Mouse (Mus musculus) midbrain, embryonic 11.5 days (tissue): ENCODE measurements at regions not wholly inside any gene's neighbourhood (a gene's known extent, or its start where the extent isn't known, plus 50 kb on each side); places are given as distances from the start of the nearest gene placed in this dataset.
"Not testable (repeated sequence)": the region's sequence is repeated elsewhere in the genome, so short reads cannot be mapped to it uniquely, and the experiment has no call there.

Experiments
- ATAC-seq: fragments of 200-750 bp; cut with Nextera tagmentation; 2 replicates; pipeline ENCODE4 v1.8.0; 2017; ENCODE audit warnings: moderate TSS enrichment, moderate library complexity; ENCODE audit not compliant: low FRiP score
- DNase-seq: peaks from one replicate; pipeline ENCODE4 v3.0.0; 2015; ENCODE audit warnings: low spot score; ENCODE audit errors: missing footprints
- H3K27ac ChIP-seq: fragments of 300-500 bp; sonication (generic); 2 replicates; pipeline ENCODE4 v1.5.1; 2014; ENCODE audit warnings: low read depth, low read length
- H3K27me3 ChIP-seq: fragments of 300-500 bp; sonication (generic); 2 replicates; pipeline ENCODE4 v1.6.1; 2014; ENCODE audit warnings: mild to moderate bottlenecking, low read length, moderate library complexity, mixed read lengths; ENCODE audit not compliant: control insufficient read depth, insufficient read depth
- H3K36me3 ChIP-seq: fragments of 300-500 bp; sonication (generic); 2 replicates; pipeline ENCODE4 v1.6.1; 2014; ENCODE audit warnings: mild to moderate bottlenecking, low read length, moderate library complexity, mixed read lengths; ENCODE audit not compliant: control insufficient read depth, insufficient read depth
- H3K4me1 ChIP-seq: fragments of 300-500 bp; sonication (generic); 2 replicates; pipeline ENCODE4 v1.6.1; 2014; ENCODE audit warnings: low read length; ENCODE audit not compliant: control insufficient read depth, insufficient read depth
- H3K4me2 ChIP-seq: fragments of 300-500 bp; sonication (generic); 2 replicates; pipeline ENCODE4 v1.6.1; 2014; ENCODE audit warnings: mild to moderate bottlenecking, moderate library complexity
- H3K4me3 ChIP-seq: fragments of 300-500 bp; sonication (generic); 2 replicates; pipeline ENCODE4 v1.5.1; 2014; ENCODE audit warnings: low read depth, low read length
- H3K9ac ChIP-seq: fragments of 300-500 bp; sonication (generic); 2 replicates; pipeline ENCODE4 v1.6.1; 2014; ENCODE audit warnings: low read length
- H3K9me3 ChIP-seq: fragments of 300-500 bp; sonication (generic); 2 replicates; pipeline ENCODE4 v1.6.1; 2016; ENCODE audit warnings: low read length; ENCODE audit not compliant: control insufficient read depth
- WGBS: fragments of 180-500 bp; shearing (Covaris S2); extraction: QIAGEN DNeasy Blood & Tissue Kit; methylation state at CpG from one replicate; pipeline ENCODE4 v1.1.7; 2014; 5-methylcytosine and 5-hydroxymethylcytosine counted together

DNA sequence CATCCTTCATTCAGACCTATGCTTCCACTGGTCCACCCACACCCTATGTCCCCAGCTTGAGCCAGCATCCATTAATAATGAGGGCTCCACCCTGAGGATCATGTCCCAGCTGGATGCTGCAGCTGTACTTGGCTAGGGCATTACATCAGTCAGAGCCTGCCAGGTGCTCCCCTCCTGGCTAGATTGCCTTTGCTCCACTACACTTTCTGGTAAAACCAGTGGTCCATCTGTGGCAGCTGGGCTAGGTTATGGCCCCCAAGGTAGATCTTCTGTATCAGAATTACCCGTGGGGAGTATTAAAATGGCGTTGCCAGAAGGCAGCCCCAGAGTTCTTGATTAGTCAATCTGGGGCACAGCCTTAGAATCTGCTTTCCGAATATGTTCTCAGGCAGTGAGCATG, 94.7 kb upstream of the Sec61g start:
- Histone ChIP-seq H3K27me3 (no peaks in the 10 kb centered on the region), H3K36me3 (no peaks in the 10 kb centered on the region), H3K9me3 (no peaks in the 10 kb centered on the region), H3K9ac (no peak overlapping the region), H3K4me3 (no peak overlapping the region), H3K27ac (no peak overlapping the region), H3K4me1 (no peaks in the 10 kb centered on the region), H3K4me2 (no peak overlapping the region)
- ATAC-seq, result no peak
- 91% methylated on average over 3 of the region's 3 CpGs for WGBS
- DNase-seq, result no peak

GRCm38 (mm10) chr11:16606435-16607214, 98.3 kb upstream of the Sec61g start:
- ATAC-seq (no peak), DNase-seq (no peak)
- Histone ChIP-seq H3K27ac (no peak overlapping the region), H3K4me2 (no peak overlapping the region), H3K4me3 (no peak overlapping the region), H3K36me3 (no peaks in the 10 kb centered on the region), H3K4me1 (no peaks in the 10 kb centered on the region), H3K9ac (no peak overlapping the region), H3K27me3 (no peaks in the 10 kb centered on the region), H3K9me3 (no peaks in the 10 kb centered on the region)
- WGBS, result 84% methylated on average over 7 of the region's 7 CpGs

GRCm38 (mm10) chr11:16607900-16608422, 99.7 kb upstream of the Sec61g start:
- not testable (repeated sequence) for H3K4me1 ChIP-seq, H3K27me3 ChIP-seq, DNase-seq, H3K36me3 ChIP-seq, H3K27ac ChIP-seq, H3K9me3 ChIP-seq, H3K9ac ChIP-seq, H3K4me3 ChIP-seq, H3K4me2 ChIP-seq, ATAC-seq
- WGBS, result 88% methylated on average over 3 of the region's 3 CpGs

- H3K9ac ChIP-seq, result no peak overlapping the region
- no peaks in the 10 kb centered on the region for H3K36me3 ChIP-seq
- ATAC-seq, result no peak
- no peaks in the 10 kb centered on the region for H3K27me3 ChIP-seq
- no peak overlapping the region for H3K4me3 ChIP-seq
- no peaks in the 10 kb centered on the region for H3K4me1 ChIP-seq
- DNase-seq, result no peak
- H3K27ac ChIP-seq, result no peak overlapping the region
- H3K9me3 ChIP-seq, result no peaks in the 10 kb centered on the region
- no peak overlapping the region for H3K4me2 ChIP-seq
- 60% methylated on average over 2 of the region's 2 CpGs for WGBS
Measured at GRCm38 (mm10) chr11:16611741-16612140, 103.5 kb upstream of the Sec61g start.

- H3K4me2 ChIP-seq, result no peak overlapping the region
- no peak for DNase-seq
- no peaks in the 10 kb centered on the region for H3K4me1 ChIP-seq
- H3K27me3 ChIP-seq, result no peaks in the 10 kb centered on the region
- H3K9ac ChIP-seq, result no peak overlapping the region
- no peaks in the 10 kb centered on the region for H3K9me3 ChIP-seq
- H3K4me3 ChIP-seq, result no peak overlapping the region
- 55% methylated on average over 3 of the region's 3 CpGs for WGBS
- no peak for ATAC-seq
- no peak overlapping the region for H3K27ac ChIP-seq
- H3K36me3 ChIP-seq, result no peaks in the 10 kb centered on the region
Measured at GRCm38 (mm10) chr11:16612524-16612923, 104.2 kb upstream of the Sec61g start.

DNA sequence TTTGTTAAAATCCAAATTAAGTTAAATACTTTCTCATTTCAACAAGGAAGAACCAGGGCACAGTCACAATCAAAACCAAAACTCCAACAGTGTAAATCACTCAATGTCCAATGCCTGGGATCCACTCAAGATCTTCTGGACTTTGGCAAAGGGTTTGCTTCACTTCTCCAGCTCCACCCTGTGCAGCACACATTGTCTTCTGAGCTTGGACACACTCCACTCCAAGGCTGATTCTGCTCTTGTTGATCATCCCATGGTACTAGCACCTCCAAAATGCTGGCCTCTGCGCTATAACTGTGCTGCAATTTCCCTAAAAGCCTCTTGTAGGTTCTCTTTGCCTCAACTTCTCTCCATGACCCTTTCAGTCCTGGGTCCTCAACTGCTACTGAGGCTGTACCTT, 111.5 kb upstream of the Sec61g start:
- H3K9me3 ChIP-seq, result no peaks in the 10 kb centered on the region
- H3K36me3 ChIP-seq, result no peaks in the 10 kb centered on the region
- no peak for ATAC-seq
- 76% methylated on average over 1 of the region's 1 CpGs for WGBS
- no peak overlapping the region for H3K27ac ChIP-seq
- H3K4me1 ChIP-seq, result no peaks in the 10 kb centered on the region
- no peak for DNase-seq
- H3K4me2 ChIP-seq, result no peak overlapping the region
- H3K27me3 ChIP-seq, result no peaks in the 10 kb centered on the region
- no peak overlapping the region for H3K9ac ChIP-seq
- H3K4me3 ChIP-seq, result no peak overlapping the region

DNA sequence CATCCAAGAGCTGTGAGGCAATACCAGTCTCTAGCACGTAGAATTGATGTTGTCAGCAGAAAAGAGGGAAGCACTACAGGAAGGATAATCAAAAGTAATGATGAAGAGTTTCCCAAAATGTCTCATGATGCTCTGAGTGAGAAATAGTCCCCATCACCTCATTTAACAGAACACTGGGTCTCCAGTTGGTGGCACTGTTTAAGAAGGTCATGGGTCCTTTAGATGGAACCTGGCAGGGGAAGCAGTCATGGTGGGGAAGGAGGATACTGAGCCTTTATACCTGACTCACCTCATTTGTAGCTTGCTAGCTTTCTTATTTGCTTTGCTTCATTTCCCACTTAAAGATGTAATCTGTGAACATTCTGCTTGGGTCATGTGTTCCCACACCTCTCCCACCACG, 115.4 kb upstream of the Sec61g start:
- 89% methylated on average over 2 of the region's 2 CpGs for WGBS
- no peak overlapping the region for H3K27ac ChIP-seq
- DNase-seq (no peak), ATAC-seq (no peak)
- no peaks in the 10 kb centered on the region for H3K9me3 ChIP-seq
- no peak overlapping the region for H3K4me2 ChIP-seq
- no peak overlapping the region for H3K4me3 ChIP-seq
- H3K36me3 ChIP-seq, result no peaks in the 10 kb centered on the region
- H3K4me1 ChIP-seq, result no peaks in the 10 kb centered on the region
- no peak overlapping the region for H3K9ac ChIP-seq
- no peaks in the 10 kb centered on the region for H3K27me3 ChIP-seq

- Histone ChIP-seq H3K4me2 (no peak overlapping the region), H3K36me3 (no peaks in the 10 kb centered on the region), H3K27me3 (no peaks in the 10 kb centered on the region), H3K4me3 (no peak overlapping the region), H3K9ac (no peak overlapping the region), H3K4me1 (no peaks in the 10 kb centered on the region), H3K9me3 (no peaks in the 10 kb centered on the region), H3K27ac (no peak overlapping the region)
- 64% methylated on average over 7 of the region's 7 CpGs for WGBS
- no peak for DNase-seq
- no peak for ATAC-seq
Measured at GRCm38 (mm10) chr11:16627294-16628085, 119.2 kb upstream of the Sec61g start.

- no peak for ATAC-seq
- WGBS, result 79% methylated on average over 1 of the region's 1 CpGs
- no peak overlapping the region for H3K4me3 ChIP-seq
Measured at GRCm38 (mm10) chr11:16629410-16630129, 121.3 kb upstream of the Sec61g start.

More at GRCm38 (mm10) chr11:16629410-16630129, 121.3 kb upstream of the Sec61g start:
- H3K36me3 ChIP-seq, result no peaks in the 10 kb centered on the region
- no peaks in the 10 kb centered on the region for H3K4me1 ChIP-seq
- no peak for DNase-seq
- no peak overlapping the region for H3K9ac ChIP-seq
- no peaks in the 10 kb centered on the region for H3K9me3 ChIP-seq
- H3K27ac ChIP-seq, result no peak overlapping the region
- H3K27me3 ChIP-seq, result no peaks in the 10 kb centered on the region
- H3K4me2 ChIP-seq, result no peak overlapping the region
